Mouse (Mus musculus): ENCODE measurements at regions not wholly inside any gene's neighbourhood (a gene's known extent, or its start where the extent isn't known, plus 50 kb on each side); places are given as distances from the start of the nearest gene placed in this dataset.

GRCm38 (mm10) chr13:43930081-43930981, 145.8 kb downstream of the Cd83 start:
- no peak for TF ChIP-seq CTCF (IDR thresholded peaks at IDR 0.05; ENCODE audit: low read depth)
- Histone ChIP-seq H3K9me3 (ENCODE audit: control insufficient read depth) (no peaks in the 10 kb centered on the region), H3K4me3 (ENCODE audit: low read depth, low read length) (no peak overlapping the region), H3K36me3 (ENCODE audit: control insufficient read depth, insufficient read depth) (no peaks in the 10 kb centered on the region), H3K4me2 (replicated peaks; ENCODE audit: low read depth) (no peak overlapping the region), H3K4me1 (replicated peaks; ENCODE audit: control insufficient read depth, insufficient read depth, low read length) (no peaks in the 10 kb centered on the region), H3K27ac (ENCODE audit: low read depth, low read length) (no peak overlapping the region), H3K9ac (ENCODE audit: low read depth, low read length) (no peak overlapping the region), H3K27me3 (replicated peaks; ENCODE audit: control insufficient read depth, insufficient read depth, low read length) (no peaks in the 10 kb centered on the region)
- no peak for ATAC-seq
- WGBS: 84% methylated on average over 19 of the region's 19 CpGs

- Histone ChIP-seq H3K27me3 (replicated peaks; ENCODE audit: control insufficient read depth, insufficient read depth, low read length) (no peaks in the 10 kb centered on the region), H3K9ac (ENCODE audit: low read depth, low read length) (no peak overlapping the region), H3K9me3 (ENCODE audit: control insufficient read depth) (no peaks in the 10 kb centered on the region), H3K4me2 (replicated peaks; ENCODE audit: low read depth) (no peak overlapping the region), H3K4me3 (ENCODE audit: low read depth, low read length) (no peak overlapping the region), H3K36me3 (ENCODE audit: control insufficient read depth, insufficient read depth) (no peaks in the 10 kb centered on the region), H3K4me1 (replicated peaks; ENCODE audit: control insufficient read depth, insufficient read depth, low read length) (no peaks in the 10 kb centered on the region), H3K27ac (ENCODE audit: low read depth, low read length) (no peak overlapping the region)
- no peak for ATAC-seq
- WGBS: 69% methylated on average over 7 of the region's 7 CpGs
- no peak for TF ChIP-seq CTCF (IDR thresholded peaks at IDR 0.05; ENCODE audit: low read depth)
Measured at GRCm38 (mm10) chr13:43932946-43933345, 148.4 kb downstream of the Cd83 start.

GRCm38 (mm10) chr13:43935284-43935683, 150.7 kb downstream of the Cd83 start:
- no peak for ATAC-seq
- no peaks in the 10 kb centered on the region for H3K36me3 ChIP-seq (ENCODE audit: control insufficient read depth, insufficient read depth)
- 0 out of 2 replicates have a peak, but pooled peaks cover 3% of the 10 kb centered on the region for H3K27me3 ChIP-seq (replicated peaks; ENCODE audit: control insufficient read depth, insufficient read depth, low read length)
- TF ChIP-seq CTCF (IDR thresholded peaks at IDR 0.05; ENCODE audit: low read depth): no peak
- no peaks in the 10 kb centered on the region for H3K4me1 ChIP-seq (replicated peaks; ENCODE audit: control insufficient read depth, insufficient read depth, low read length)
- no peaks in the 10 kb centered on the region for H3K9me3 ChIP-seq (ENCODE audit: control insufficient read depth)
- H3K27ac ChIP-seq (ENCODE audit: low read depth, low read length): no peak overlapping the region
- H3K9ac ChIP-seq (ENCODE audit: low read depth, low read length): no peak overlapping the region
- H3K4me2 ChIP-seq (replicated peaks; ENCODE audit: low read depth): no peak overlapping the region
- 60% methylated on average over 6 of the region's 6 CpGs for WGBS
- no peak overlapping the region for H3K4me3 ChIP-seq (ENCODE audit: low read depth, low read length)

GRCm38 (mm10) chr13:43936504-43936903, 151.9 kb downstream of the Cd83 start:
- Histone ChIP-seq H3K27me3 (replicated peaks; ENCODE audit: control insufficient read depth, insufficient read depth, low read length) (0 out of 2 replicates have a peak, but pooled peaks cover 3% of the 10 kb centered on the region), H3K4me3 (ENCODE audit: low read depth, low read length) (no peak overlapping the region), H3K9me3 (ENCODE audit: control insufficient read depth) (no peaks in the 10 kb centered on the region), H3K4me2 (replicated peaks; ENCODE audit: low read depth) (no peak overlapping the region), H3K4me1 (replicated peaks; ENCODE audit: control insufficient read depth, insufficient read depth, low read length) (no peaks in the 10 kb centered on the region), H3K9ac (ENCODE audit: low read depth, low read length) (no peak overlapping the region), H3K36me3 (ENCODE audit: control insufficient read depth, insufficient read depth) (no peaks in the 10 kb centered on the region), H3K27ac (ENCODE audit: low read depth, low read length) (no peak overlapping the region)
- no peak for ATAC-seq
- WGBS: 67% methylated on average over 4 of the region's 4 CpGs
- TF ChIP-seq CTCF (IDR thresholded peaks at IDR 0.05; ENCODE audit: low read depth): no peak

- Histone ChIP-seq H3K4me2 (replicated peaks; ENCODE audit: low read depth) (no peak overlapping the region), H3K36me3 (ENCODE audit: control insufficient read depth, insufficient read depth) (no peaks in the 10 kb centered on the region), H3K27me3 (replicated peaks; ENCODE audit: control insufficient read depth, insufficient read depth, low read length) (0 out of 2 replicates have a peak, but pooled peaks cover 3% of the 10 kb centered on the region), H3K4me3 (ENCODE audit: low read depth, low read length) (no peak overlapping the region), H3K4me1 (replicated peaks; ENCODE audit: control insufficient read depth, insufficient read depth, low read length) (no peaks in the 10 kb centered on the region; the same call in 1 of the 2 replicates), H3K27ac (ENCODE audit: low read depth, low read length) (no peak overlapping the region), H3K9me3 (ENCODE audit: control insufficient read depth) (no peaks in the 10 kb centered on the region), H3K9ac (ENCODE audit: low read depth, low read length) (no peak overlapping the region)
- WGBS: 76% methylated on average over 7 of the region's 7 CpGs
- no peak for TF ChIP-seq CTCF (IDR thresholded peaks at IDR 0.05; ENCODE audit: low read depth)
- no peak for ATAC-seq
Measured at GRCm38 (mm10) chr13:43938611-43939010, 154.0 kb downstream of the Cd83 start.

- Histone ChIP-seq H3K4me3 (ENCODE audit: low read depth, low read length) (no peak overlapping the region), H3K9ac (ENCODE audit: low read depth, low read length) (no peak overlapping the region), H3K27ac (ENCODE audit: low read depth, low read length) (no peak overlapping the region), H3K27me3 (replicated peaks; ENCODE audit: control insufficient read depth, insufficient read depth, low read length) (0 out of 2 replicates have a peak, but pooled peaks cover 3% of the 10 kb centered on the region), H3K4me2 (replicated peaks; ENCODE audit: low read depth) (no peak overlapping the region), H3K36me3 (ENCODE audit: control insufficient read depth, insufficient read depth) (no peaks in the 10 kb centered on the region), H3K4me1 (replicated peaks; ENCODE audit: control insufficient read depth, insufficient read depth, low read length) (no peaks in the 10 kb centered on the region; the same call in 1 of the 2 replicates), H3K9me3 (ENCODE audit: control insufficient read depth) (no peaks in the 10 kb centered on the region)
- no peak for TF ChIP-seq CTCF (IDR thresholded peaks at IDR 0.05; ENCODE audit: low read depth)
- 59% methylated on average over 4 of the region's 4 CpGs for whole genome bisulfite sequencing
- no peak for ATAC-seq
Measured at GRCm38 (mm10) chr13:43939375-43939774, 154.8 kb downstream of the Cd83 start.
